Mouse (Mus musculus): ENCODE measurements at regions not wholly inside any gene's neighbourhood (a gene's known extent, or its start where the extent isn't known, plus 50 kb on each side); places are given as distances from the start of the nearest gene placed in this dataset.

DNA sequence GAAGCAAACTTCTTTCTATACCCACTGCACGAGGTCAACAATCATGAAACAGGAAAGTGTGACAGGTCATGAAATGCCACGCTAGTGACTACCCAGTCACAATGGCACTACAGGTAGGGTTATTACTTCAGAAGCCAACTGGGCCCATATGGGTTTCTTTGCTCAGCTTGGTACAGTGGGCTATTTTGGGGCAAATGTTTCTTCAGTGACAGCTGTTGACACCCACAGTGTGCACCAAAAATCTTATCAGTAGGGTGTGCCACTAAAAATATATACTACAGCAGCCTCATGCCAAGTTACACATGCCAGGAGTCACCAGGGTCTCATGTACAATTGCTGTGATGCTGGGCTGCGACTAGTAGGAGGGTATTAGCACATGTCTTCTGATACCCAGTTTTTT lies 493.1 kb downstream of the Cetn3 start:
- H3K4me3 ChIP-seq (replicated peaks), result no peak overlapping the region
- H3K9me3 ChIP-seq, result no peaks in the 10 kb centered on the region
- TF ChIP-seq FLI1 (IDR thresholded peaks at IDR 0.05; ENCODE audit: low read length) (no peak), GATA1 (IDR thresholded peaks at IDR 0.05; ENCODE audit: borderline replicate concordance, low read length) (no peak)
- H3K27me3 ChIP-seq (replicated peaks), result no peaks in the 10 kb centered on the region
- no peaks in the 10 kb centered on the region for H3K36me3 ChIP-seq (replicated peaks; ENCODE audit: low read length)
- H3K4me1 ChIP-seq, result no peaks in the 10 kb centered on the region

DNA sequence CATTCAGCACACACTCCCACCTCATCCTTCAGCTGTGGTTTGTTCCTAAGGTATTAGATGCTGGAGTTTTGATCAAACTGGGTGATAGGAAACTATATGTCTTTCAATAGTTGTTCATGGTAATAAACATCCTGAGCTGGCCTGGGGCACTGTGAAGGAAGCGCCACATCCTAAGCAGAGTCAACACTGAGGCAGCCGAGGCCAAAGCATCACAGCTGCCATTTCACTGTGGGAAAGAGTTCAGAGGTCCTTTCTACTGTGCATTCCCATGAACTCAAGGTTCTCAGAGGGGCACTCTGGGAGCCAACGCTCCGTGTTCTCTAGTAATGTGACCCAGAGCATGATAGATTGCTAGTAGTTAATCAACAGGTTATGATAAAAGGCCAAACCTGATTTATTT lies 497.9 kb downstream of the Cetn3 start:
- Histone ChIP-seq H3K9me3 (no peaks in the 10 kb centered on the region), H3K4me3 (replicated peaks) (no peak overlapping the region), H3K36me3 (replicated peaks; ENCODE audit: low read length) (no peaks in the 10 kb centered on the region), H3K27me3 (replicated peaks) (no peaks in the 10 kb centered on the region), H3K4me1 (no peaks in the 10 kb centered on the region)
- TF ChIP-seq FLI1 (IDR thresholded peaks at IDR 0.05; ENCODE audit: low read length) (no peak), GATA1 (IDR thresholded peaks at IDR 0.05; ENCODE audit: borderline replicate concordance, low read length) (no peak)

DNA sequence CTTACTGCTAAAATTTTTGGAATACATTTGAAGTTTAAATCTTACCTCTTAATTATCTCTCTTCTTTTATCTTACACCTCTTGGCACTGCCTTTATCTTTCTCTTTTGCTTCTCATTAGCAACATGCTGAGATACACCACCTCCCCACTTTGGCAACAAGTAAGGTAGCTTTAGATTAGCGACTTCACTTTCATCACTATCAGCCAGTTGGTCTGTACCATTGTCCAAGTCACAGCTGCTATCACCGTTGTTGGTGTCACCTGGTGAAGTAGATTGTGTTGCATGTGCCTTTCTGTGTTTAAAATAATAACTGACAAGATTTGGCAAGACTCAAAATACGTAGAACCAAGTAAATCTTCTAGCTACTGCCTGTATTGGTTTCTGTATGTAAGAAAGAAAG lies 513.0 kb downstream of the Cetn3 start:
- Histone ChIP-seq H3K4me3 (replicated peaks) (no peak overlapping the region), H3K27me3 (replicated peaks) (no peaks in the 10 kb centered on the region), H3K9me3 (peaks cover 5% of the 10 kb centered on the region; the same call in 1 of the 2 replicates), H3K4me1 (no peaks in the 10 kb centered on the region), H3K36me3 (replicated peaks; ENCODE audit: low read length) (no peaks in the 10 kb centered on the region)
- TF ChIP-seq FLI1 (IDR thresholded peaks at IDR 0.05; ENCODE audit: low read length) (no peak), GATA1 (IDR thresholded peaks at IDR 0.05; ENCODE audit: borderline replicate concordance, low read length) (no peak)

DNA sequence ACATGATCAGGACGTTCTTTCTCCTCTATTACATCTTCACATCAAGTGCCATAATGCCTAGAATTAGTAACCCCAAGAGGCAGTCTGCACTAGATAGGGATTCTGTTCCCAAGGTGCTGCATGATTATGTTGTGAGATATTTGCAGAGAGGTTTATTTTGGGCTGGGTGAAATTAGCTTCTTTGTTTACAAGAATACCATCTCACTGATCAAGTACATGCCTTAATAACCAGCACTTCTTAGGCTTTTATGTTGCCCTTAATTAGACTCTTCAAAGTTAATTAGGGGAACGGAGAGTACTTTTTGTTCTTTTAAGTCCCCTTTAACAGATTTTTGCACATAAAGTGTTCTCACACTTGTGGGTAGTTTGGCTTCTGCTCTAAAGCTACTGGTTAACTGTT lies 521.4 kb downstream of the Cetn3 start:
- Histone ChIP-seq H3K9me3 (no peaks in the 10 kb centered on the region), H3K4me3 (replicated peaks) (no peak overlapping the region), H3K4me1 (no peaks in the 10 kb centered on the region), H3K27me3 (replicated peaks) (no peaks in the 10 kb centered on the region), H3K36me3 (replicated peaks; ENCODE audit: low read length) (no peaks in the 10 kb centered on the region)
- TF ChIP-seq GATA1 (IDR thresholded peaks at IDR 0.05; ENCODE audit: borderline replicate concordance, low read length), result no peak
- TF ChIP-seq FLI1 (IDR thresholded peaks at IDR 0.05; ENCODE audit: low read length), result no peak

DNA sequence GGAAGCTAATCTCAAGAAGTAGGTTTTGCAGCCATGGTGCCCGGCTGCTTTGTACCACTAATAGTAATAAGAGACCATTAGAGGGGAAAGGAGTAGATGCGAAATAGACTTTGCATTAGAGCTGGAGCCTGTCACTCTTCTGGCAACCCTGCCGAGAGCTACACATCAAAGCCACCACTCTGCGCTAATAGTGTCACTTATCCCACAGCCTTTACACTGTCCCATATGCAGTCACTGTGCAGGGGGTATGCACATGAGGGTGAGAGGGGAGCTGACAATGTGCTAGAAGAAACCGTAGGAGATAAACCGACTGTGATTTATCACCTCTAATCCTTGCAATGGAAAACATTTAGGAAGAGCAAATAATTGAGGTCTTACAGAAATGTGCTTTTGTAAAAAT lies 522.2 kb downstream of the Cetn3 start:
- no peaks in the 10 kb centered on the region for H3K9me3 ChIP-seq
- no peaks in the 10 kb centered on the region for H3K36me3 ChIP-seq (replicated peaks; ENCODE audit: low read length)
- H3K4me1 ChIP-seq, result no peaks in the 10 kb centered on the region
- peak overlapping the region; percentile 42 for H3K4me3 ChIP-seq (replicated peaks)
- no peak for TF ChIP-seq GATA1 (IDR thresholded peaks at IDR 0.05; ENCODE audit: borderline replicate concordance, low read length)
- TF ChIP-seq FLI1 (IDR thresholded peaks at IDR 0.05; ENCODE audit: low read length), result no peak
- H3K27me3 ChIP-seq (replicated peaks), result no peaks in the 10 kb centered on the region

DNA sequence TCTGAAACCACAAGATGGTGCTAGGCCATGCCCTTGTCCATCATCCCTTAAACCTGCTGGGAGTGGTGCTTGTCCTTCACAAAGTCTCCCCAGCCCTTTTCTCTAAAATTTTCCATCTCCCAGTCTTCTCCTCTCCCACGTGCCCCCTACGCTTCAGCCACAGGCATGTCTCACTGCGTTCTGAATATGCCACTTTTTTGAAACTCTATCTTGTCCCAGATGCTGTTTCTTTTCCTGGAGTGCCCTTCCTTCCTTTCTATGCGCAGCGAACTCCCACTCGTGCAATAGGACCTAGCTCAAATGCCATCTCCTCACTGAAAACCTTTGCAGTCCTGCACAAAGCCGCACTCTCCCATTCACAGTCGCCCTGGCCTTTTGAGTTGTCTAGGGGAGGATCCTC lies 525.5 kb downstream of the Cetn3 start:
- Histone ChIP-seq H3K4me1 (no peaks in the 10 kb centered on the region), H3K4me3 (replicated peaks) (no peak overlapping the region), H3K27me3 (replicated peaks) (no peaks in the 10 kb centered on the region), H3K9me3 (no peaks in the 10 kb centered on the region), H3K36me3 (replicated peaks; ENCODE audit: low read length) (no peaks in the 10 kb centered on the region)
- no peak for TF ChIP-seq GATA1 (IDR thresholded peaks at IDR 0.05; ENCODE audit: borderline replicate concordance, low read length)
- TF ChIP-seq FLI1 (IDR thresholded peaks at IDR 0.05; ENCODE audit: low read length), result no peak

DNA sequence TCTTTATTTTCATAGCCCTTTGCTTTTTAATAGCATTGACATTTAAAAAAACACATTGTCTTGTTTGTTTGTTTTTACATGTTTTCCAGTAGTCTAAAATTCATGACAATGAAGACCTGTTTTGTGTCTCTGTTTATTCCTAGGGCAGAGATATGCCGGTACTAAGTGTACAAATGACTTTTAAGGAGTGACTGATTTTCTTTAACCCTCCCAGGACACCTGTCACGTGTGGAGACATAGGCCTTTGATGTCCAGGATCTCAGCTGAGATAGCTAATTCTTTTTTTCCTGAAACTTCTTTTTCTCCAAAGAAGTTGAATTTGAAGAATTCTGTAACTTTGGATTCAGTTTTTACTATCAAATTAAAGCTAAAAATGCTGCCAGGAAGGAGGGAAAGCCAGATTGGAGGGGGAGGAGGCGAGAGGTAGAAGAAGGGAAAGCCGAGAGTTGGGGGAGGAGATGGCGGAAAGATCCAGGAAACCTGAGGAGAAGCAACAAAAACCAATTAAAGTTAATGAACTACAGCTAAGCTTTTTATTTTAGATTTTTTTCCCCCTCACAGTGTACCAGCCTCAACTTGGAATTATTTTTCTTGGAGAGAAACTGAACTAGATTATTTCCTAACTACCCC lies 533.8 kb downstream of the Cetn3 start:
- Histone ChIP-seq H3K27me3 (replicated peaks) (no peaks in the 10 kb centered on the region), H3K4me3 (replicated peaks) (no peak overlapping the region), H3K4me1 (no peaks in the 10 kb centered on the region), H3K9me3 (no peaks in the 10 kb centered on the region), H3K36me3 (replicated peaks; ENCODE audit: low read length) (no peaks in the 10 kb centered on the region)
- no peak for TF ChIP-seq FLI1 (IDR thresholded peaks at IDR 0.05; ENCODE audit: low read length)
- no peak for TF ChIP-seq GATA1 (IDR thresholded peaks at IDR 0.05; ENCODE audit: borderline replicate concordance, low read length)

DNA sequence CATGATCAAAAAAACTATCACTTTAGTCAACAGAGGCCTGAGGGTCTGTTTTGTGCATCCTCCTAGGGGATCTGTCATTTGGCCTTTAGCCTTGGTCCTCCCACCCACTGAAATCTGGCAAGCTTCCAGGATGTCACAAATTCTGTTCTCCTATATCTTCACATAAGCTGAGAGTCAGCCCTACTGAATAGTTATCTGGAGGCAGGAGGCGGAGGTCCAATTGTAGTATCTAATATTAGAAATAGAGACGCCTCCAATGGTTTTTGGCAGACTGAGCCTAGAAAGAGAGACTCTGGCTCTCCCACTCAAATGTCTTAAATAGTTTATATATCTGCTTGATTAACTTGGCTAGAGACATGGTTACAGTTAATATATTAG lies 534.3 kb downstream of the Cetn3 start:
- H3K9me3 ChIP-seq, result no peaks in the 10 kb centered on the region
- H3K27me3 ChIP-seq (replicated peaks), result no peaks in the 10 kb centered on the region
- H3K4me1 ChIP-seq, result no peaks in the 10 kb centered on the region
- no peak overlapping the region for H3K4me3 ChIP-seq (replicated peaks)
- no peaks in the 10 kb centered on the region for H3K36me3 ChIP-seq (replicated peaks; ENCODE audit: low read length)
- TF ChIP-seq GATA1 (IDR thresholded peaks at IDR 0.05; ENCODE audit: borderline replicate concordance, low read length), result no peak
- no peak for TF ChIP-seq FLI1 (IDR thresholded peaks at IDR 0.05; ENCODE audit: low read length)

DNA sequence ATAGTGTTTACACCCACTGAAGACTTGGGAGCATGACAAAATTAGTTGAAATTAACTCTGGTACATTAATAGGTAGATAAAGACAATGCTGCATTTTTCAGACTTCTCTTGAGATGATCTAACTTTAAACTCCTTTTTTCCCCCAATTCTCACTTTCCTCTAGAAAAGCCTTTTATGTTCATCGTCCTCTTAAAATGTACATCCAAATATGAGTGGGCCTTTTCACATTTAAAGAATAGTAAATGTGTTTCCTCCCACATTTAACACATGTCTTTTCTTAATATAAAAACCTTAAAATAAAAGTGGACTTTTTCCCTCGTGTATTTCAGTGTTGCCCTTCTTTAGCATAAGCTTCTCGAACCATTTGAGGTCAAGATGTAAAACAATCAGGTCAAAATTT lies 535.5 kb downstream of the Cetn3 start:
- Histone ChIP-seq H3K36me3 (replicated peaks; ENCODE audit: low read length) (no peaks in the 10 kb centered on the region), H3K9me3 (no peaks in the 10 kb centered on the region), H3K4me1 (no peaks in the 10 kb centered on the region), H3K27me3 (replicated peaks) (no peaks in the 10 kb centered on the region), H3K4me3 (replicated peaks) (no peak overlapping the region)
- TF ChIP-seq FLI1 (IDR thresholded peaks at IDR 0.05; ENCODE audit: low read length) (no peak), GATA1 (IDR thresholded peaks at IDR 0.05; ENCODE audit: borderline replicate concordance, low read length) (no peak)

DNA sequence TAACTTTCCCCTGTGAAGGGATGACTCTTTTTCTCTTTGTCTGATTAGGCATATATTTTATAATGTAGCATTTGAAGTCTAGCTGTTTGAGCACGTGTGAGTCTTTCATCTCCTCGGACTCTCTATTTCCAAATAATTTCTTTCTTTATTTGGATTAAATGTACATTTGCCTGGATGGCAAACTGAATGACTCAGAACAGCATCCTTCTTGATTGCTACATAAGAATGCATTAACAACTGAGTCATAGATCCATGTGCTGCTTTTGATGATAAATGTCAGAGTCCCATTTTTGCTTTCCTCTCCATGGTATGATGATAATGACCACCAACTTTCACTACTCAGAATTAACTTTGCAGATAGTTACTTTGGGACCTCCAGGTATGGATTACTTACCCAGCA lies 571.5 kb downstream of the Cetn3 start:
- H3K4me1 ChIP-seq, result no peaks in the 10 kb centered on the region
- H3K27me3 ChIP-seq (replicated peaks), result no peaks in the 10 kb centered on the region
- no peaks in the 10 kb centered on the region; the same call in 1 of the 2 replicates for H3K9me3 ChIP-seq
- no peaks in the 10 kb centered on the region for H3K36me3 ChIP-seq (replicated peaks; ENCODE audit: low read length)
- no peak for TF ChIP-seq FLI1 (IDR thresholded peaks at IDR 0.05; ENCODE audit: low read length)
- TF ChIP-seq GATA1 (IDR thresholded peaks at IDR 0.05; ENCODE audit: borderline replicate concordance, low read length), result no peak
- no peak overlapping the region for H3K4me3 ChIP-seq (replicated peaks)

DNA sequence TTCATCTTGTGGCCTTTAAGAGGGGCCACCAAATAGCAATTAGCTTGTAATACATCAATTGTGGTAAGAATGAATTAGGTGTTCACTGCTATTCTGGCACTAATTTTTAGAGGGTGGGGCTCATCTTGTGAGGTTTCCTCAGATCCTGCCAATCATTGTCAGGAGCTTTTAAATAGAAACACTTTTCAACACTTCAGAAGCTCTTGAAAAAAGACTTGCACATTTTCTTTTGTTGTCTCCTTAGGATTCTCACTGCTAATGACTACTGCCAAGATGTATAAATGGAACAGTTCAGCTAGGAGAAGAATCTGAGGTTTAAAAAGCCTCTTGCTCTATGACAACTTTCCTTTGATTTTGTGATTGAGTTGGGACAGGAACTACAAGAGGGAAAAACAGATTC lies 572.4 kb downstream of the Cetn3 start:
- no peaks in the 10 kb centered on the region for H3K27me3 ChIP-seq (replicated peaks)
- no peaks in the 10 kb centered on the region for H3K4me1 ChIP-seq
- no peak overlapping the region for H3K4me3 ChIP-seq (replicated peaks)
- TF ChIP-seq FLI1 (IDR thresholded peaks at IDR 0.05; ENCODE audit: low read length) (no peak), GATA1 (IDR thresholded peaks at IDR 0.05; ENCODE audit: borderline replicate concordance, low read length) (no peak)
- no peaks in the 10 kb centered on the region for H3K36me3 ChIP-seq (replicated peaks; ENCODE audit: low read length)
- no peaks in the 10 kb centered on the region; the same call in 1 of the 2 replicates for H3K9me3 ChIP-seq
